ENCODE assay signal across 23 mouse cellular contexts in the genomic region with DNA sequence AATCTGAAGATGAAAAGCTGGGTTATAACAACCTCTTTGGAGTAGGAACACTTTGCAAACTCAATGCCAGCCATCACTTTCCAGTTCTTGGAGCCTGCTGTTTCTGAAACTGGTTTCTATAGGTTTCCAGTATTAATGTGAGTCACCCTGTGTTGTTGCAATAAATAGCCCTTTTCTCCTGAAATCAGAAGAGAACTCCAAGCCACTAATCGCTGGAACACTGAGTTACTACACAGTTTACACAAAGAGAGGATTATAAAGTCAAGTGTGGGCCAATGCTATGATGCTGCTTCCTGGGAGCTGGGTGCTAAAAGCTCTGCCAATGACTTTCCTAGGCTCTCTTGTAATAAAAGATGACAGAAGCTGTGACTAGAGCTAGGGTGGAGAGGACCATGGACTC. TPM values are rescaled to one million over a fixed set of nuclear protein-coding genes. Genes with fewer than 3 reads are reported as not detected.
DNase-seq lines count a peak whose midpoint lies in the region; ATAC-seq and TF ChIP-seq lines count a peak whose summit lies in the region.
"Had no signal": no experiment of that assay in that cellular context is flagged by ENCODE, and none has a peak within 500 bp of the region (broad histone marks: within the 10 kb centered on the region; RNA-seq: fewer than 3 reads in every experiment).

No protein-coding gene starts in this region.

- H3K9me3 ChIP-seq in heart, embryonic 11.5 days (replicated peaks; ENCODE audit: control insufficient read depth, low read length) = no peaks in the 10 kb centered on the region
- no peaks in the 10 kb centered on the region for H3K9me3 ChIP-seq in lung, postnatal 0 days (ENCODE audit: low read length)
- H3K9me3 ChIP-seq: embryonic facial prominence, embryonic 10.5 days; embryonic facial prominence, embryonic 12.5 days; forebrain, embryonic 13.5 days; forebrain, embryonic 15.5 days; G1E had no signal

- H3K27ac ChIP-seq in heart, embryonic 11.5 days (ENCODE audit: low read depth, low read length) = no peak overlapping the region
- no peak overlapping the region for H3K27ac ChIP-seq in lung, postnatal 0 days (ENCODE audit: low read length)
- H3K27ac ChIP-seq: embryonic facial prominence, embryonic 10.5 days; embryonic facial prominence, embryonic 12.5 days; forebrain, embryonic 13.5 days; forebrain, embryonic 15.5 days had no signal

- no peaks in the 10 kb centered on the region for H3K36me3 ChIP-seq in heart, embryonic 11.5 days (ENCODE audit: control insufficient read depth, insufficient read depth, low read length)
- no peaks in the 10 kb centered on the region for H3K36me3 ChIP-seq in lung, postnatal 0 days (ENCODE audit: insufficient read depth, low read length)
- H3K36me3 ChIP-seq: embryonic facial prominence, embryonic 10.5 days; embryonic facial prominence, embryonic 12.5 days; forebrain, embryonic 15.5 days; G1E had no signal

- peak; percentile 71 for DNase-seq in heart, adult 11 months
- DNase-seq in lung, postnatal 0 days (ENCODE audit: low spot score) = peak; percentile 55
- DNase-seq in lung, adult 18-20 months = no peak
- peak; percentile 15 for DNase-seq in lung, postnatal 36 days
- DNase-seq in lung, postnatal 14 days = no peak
- DNase-seq: adrenal gland, adult 2 months; adrenal gland, postnatal 10 days; adrenal gland, postnatal 25 days; B cell, adult 2 months; cerebellum, adult 11-12 months; cerebellum, adult 2 months; cerebellum, adult 9-10 months; cerebellum, postnatal 10 days; cerebellum, postnatal 25 days had no signal

- no peak for ATAC-seq in heart, embryonic 11.5 days (replicated peaks; ENCODE audit: insufficient number of reproducible peaks, low FRiP score, low TSS enrichment)
- ATAC-seq in lung, postnatal 0 days = 0 out of 2 replicates have a peak, but pooled peaks have one; percentile 41
- ATAC-seq in monocyte, adult 5-6 weeks (replicated peaks; ENCODE audit: insufficient number of reproducible peaks, low FRiP score, low TSS enrichment, poor library complexity, severe bottlenecking) = no peak
- ATAC-seq: CD4-positive, CD25-positive, alpha-beta regulatory T cell, adult 4 months; forebrain, embryonic 13.5 days; forebrain, embryonic 15.5 days had no signal

- no peak overlapping the region for H3K4me3 ChIP-seq in heart, embryonic 11.5 days (ENCODE audit: low read depth, low read length)
- no peak overlapping the region for H3K4me3 ChIP-seq in lung, postnatal 0 days (ENCODE audit: low read depth, low read length)
- H3K4me3 ChIP-seq: embryonic facial prominence, embryonic 10.5 days; embryonic facial prominence, embryonic 12.5 days; forebrain, embryonic 13.5 days; forebrain, embryonic 15.5 days had no signal

- no peak overlapping the region for H3K4me2 ChIP-seq in heart, embryonic 11.5 days
- H3K4me2 ChIP-seq in lung, postnatal 0 days (replicated peaks; ENCODE audit: low read depth, low read length) = no peak overlapping the region
- H3K4me2 ChIP-seq: embryonic facial prominence, embryonic 12.5 days; forebrain, embryonic 13.5 days; forebrain, embryonic 15.5 days had no signal

- TF ChIP-seq EP300 in lung, postnatal 0 days (IDR thresholded peaks at IDR 0.05) = peak; percentile 66

- no peaks in the 10 kb centered on the region for H3K4me1 ChIP-seq in heart, embryonic 11.5 days (ENCODE audit: control insufficient read depth, insufficient read depth, low read length)
- no peaks in the 10 kb centered on the region for H3K4me1 ChIP-seq in lung, postnatal 0 days (ENCODE audit: insufficient read depth, low read depth, low read length)
- H3K4me1 ChIP-seq: embryonic facial prominence, embryonic 12.5 days; forebrain, embryonic 13.5 days; forebrain, embryonic 15.5 days had no signal

- WGBS in heart, embryonic 11.5 days (ENCODE audit: insufficient replicate concordance) = 78% methylated on average over 1 of the region's 1 CpGs
- 64% methylated on average over 1 of the region's 1 CpGs for WGBS in lung, postnatal 0 days

- no peak for TF ChIP-seq CTCF in lung, postnatal 0 days (IDR thresholded peaks at IDR 0.05)

- no peaks in the 10 kb centered on the region for H3K27me3 ChIP-seq in heart, embryonic 11.5 days (ENCODE audit: control insufficient read depth, insufficient read depth, low read length)
- H3K27me3 ChIP-seq in lung, postnatal 0 days (replicated peaks; ENCODE audit: insufficient read depth, low read length) = no peaks in the 10 kb centered on the region
- H3K27me3 ChIP-seq: CH12.LX; embryonic facial prominence, embryonic 12.5 days; forebrain, embryonic 13.5 days; forebrain, embryonic 15.5 days had no signal

- no peak overlapping the region for H3K9ac ChIP-seq in heart, embryonic 11.5 days (ENCODE audit: low read depth, low read length)
- no peak overlapping the region for H3K9ac ChIP-seq in lung, postnatal 0 days (replicated peaks; ENCODE audit: low read depth)
- H3K9ac ChIP-seq: embryonic facial prominence, embryonic 12.5 days; forebrain, embryonic 13.5 days; forebrain, embryonic 15.5 days had no signal

RNA-seq across cellular contexts. Expression of a gene that starts 19.0 kb away (rescaled TPM):
- polyA plus RNA-seq in heart, embryonic 11.5 days (2014; fragmentation: Nextera tagmentation; extraction: Ambion mirVana) = 1.3 and 3.1 TPM in 2 replicates
- 56.1 and 148 TPM in 2 replicates for polyA plus RNA-seq in lung, postnatal 0 days (2015; fragmentation: Nextera tagmentation; extraction: Ambion mirVana)
- not detected in 3 replicates for total RNA-seq in monocyte, adult 5-6 weeks (2017)
- polyA plus RNA-seq: CD4-positive, CD25-positive, alpha-beta regulatory T cell, adult 4 months had no signal

Comparison
In these comparisons a context has a peak if more than half of its experiments do, and no peak if none do; other contexts are left out.
1. DNase-seq: peak in heart, adult 11 months (single experiment), lung, postnatal 0 days (single experiment) and lung, postnatal 36 days (single experiment); none in lung, adult 18-20 months (0 of 2) and lung, postnatal 14 days (single experiment).
2. RNA of a gene that starts 19.0 kb away (polyA plus RNA-seq): 56.1 to 148 TPM in lung, postnatal 0 days; 1.3 to 3.1 TPM in heart, embryonic 11.5 days; every median in the first group is over 10 times any median in the second.